Mouse (Mus musculus): ENCODE results near the gene Fam180a.

Fam180a gene

DNA sequence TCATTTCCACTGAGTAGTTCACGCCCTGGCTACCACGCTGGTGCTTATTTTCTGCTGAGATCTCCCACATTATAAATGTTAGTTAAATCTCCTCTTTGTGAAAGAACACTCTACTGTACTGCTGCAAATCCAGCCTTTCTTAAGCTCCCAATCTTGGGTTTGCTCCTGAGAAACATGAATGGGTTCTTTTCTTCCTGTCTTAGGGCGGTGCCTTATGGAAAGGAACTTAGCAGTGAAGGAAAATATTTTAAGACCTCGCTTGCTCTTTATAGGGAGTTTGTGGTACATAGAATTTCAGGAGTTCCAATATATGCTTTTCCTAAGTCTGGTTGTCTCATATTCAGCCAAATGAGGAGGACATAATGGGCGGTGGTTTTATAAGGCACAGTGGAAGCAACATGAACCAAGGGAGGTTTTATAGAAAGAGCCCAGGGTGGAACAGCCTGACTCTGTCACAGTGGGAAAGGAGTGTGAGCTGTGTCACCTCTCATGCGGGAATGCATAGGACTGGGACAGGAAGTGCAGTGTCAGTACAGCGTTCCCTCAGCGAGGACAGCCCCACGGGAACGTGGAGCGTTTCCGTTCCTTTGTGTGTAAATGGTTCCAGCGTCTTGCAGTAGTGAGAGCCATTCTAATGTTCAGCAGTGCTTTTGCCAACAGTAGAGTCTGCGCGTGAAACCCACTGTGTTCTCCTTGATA lies 60.2 kb downstream of the Fam180a start:
- DNase-seq (ENCODE audit: extremely low read depth, low read depth) = no peak
